In the genomic region with DNA sequence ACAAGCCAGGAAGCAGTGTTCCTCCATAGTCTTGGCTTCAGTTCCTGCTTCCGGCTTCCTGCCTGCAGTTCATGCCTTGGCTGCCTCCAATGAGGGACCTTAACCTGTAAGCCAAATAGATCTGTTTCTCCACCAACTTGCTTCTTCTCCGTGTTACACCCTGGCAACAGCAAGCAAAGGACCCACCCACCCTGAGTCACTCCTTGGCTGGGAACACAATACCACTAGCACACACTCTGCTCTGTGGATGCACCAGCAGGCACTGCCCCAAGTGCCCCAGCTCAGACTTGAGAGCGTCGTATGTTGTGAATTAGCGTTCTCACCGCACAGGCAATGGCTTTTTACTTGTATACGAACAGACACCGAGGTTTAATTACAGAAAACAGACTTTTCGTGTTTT, we compare ENCODE assay signal across 14 mouse cellular contexts. TPM values are rescaled to one million over a fixed set of nuclear protein-coding genes. Genes with fewer than 3 reads are reported as not detected.
DNase-seq lines count a peak whose midpoint lies in the region; ATAC-seq lines count a peak whose summit lies in the region.
"Had no signal": no experiment of that assay in that cellular context is flagged by ENCODE, and none has a peak within 500 bp of the region (broad histone marks: within the 10 kb centered on the region; RNA-seq: fewer than 3 reads in every experiment).

No protein-coding gene starts in this region.

- H3K4me2 ChIP-seq in midbrain, embryonic 11.5 days, result no peak overlapping the region
- no peak overlapping the region for H3K4me2 ChIP-seq in midbrain, embryonic 16.5 days (ENCODE audit: low read length)
- H3K4me2 ChIP-seq in embryonic facial prominence, embryonic 15.5 days (replicated peaks), result 0 out of 2 replicates have a peak overlapping the region, but pooled peaks have one; percentile 10

- H3K9ac ChIP-seq in midbrain, embryonic 11.5 days (ENCODE audit: low read length), result no peak overlapping the region
- H3K9ac ChIP-seq in midbrain, embryonic 16.5 days (ENCODE audit: low read depth, low read length), result no peak overlapping the region
- no peak overlapping the region for H3K9ac ChIP-seq in embryonic facial prominence, embryonic 15.5 days

- WGBS in midbrain, embryonic 11.5 days, result 86% methylated on average over 9 of the region's 9 CpGs
- 83% methylated on average over 9 of the region's 9 CpGs for WGBS in midbrain, embryonic 16.5 days
- 30% methylated on average over 9 of the region's 9 CpGs for WGBS in embryonic facial prominence, embryonic 15.5 days

- H3K27me3 ChIP-seq in midbrain, embryonic 11.5 days (ENCODE audit: control insufficient read depth, insufficient read depth, low read length), result no peaks in the 10 kb centered on the region
- H3K27me3 ChIP-seq in midbrain, embryonic 16.5 days (ENCODE audit: control insufficient read depth, insufficient read depth, low read depth, low read length), result no peaks in the 10 kb centered on the region
- no peaks in the 10 kb centered on the region for H3K27me3 ChIP-seq in embryonic facial prominence, embryonic 15.5 days

- H3K27ac ChIP-seq in midbrain, embryonic 11.5 days (ENCODE audit: low read depth, low read length), result no peak overlapping the region
- no peak overlapping the region for H3K27ac ChIP-seq in midbrain, embryonic 16.5 days (ENCODE audit: low read length)
- H3K27ac ChIP-seq in embryonic facial prominence, embryonic 15.5 days (replicated peaks), result peak overlapping the region; percentile 71; the same call in 1 of the 2 replicates

- H3K36me3 ChIP-seq in midbrain, embryonic 11.5 days (ENCODE audit: control insufficient read depth, insufficient read depth, low read length), result no peaks in the 10 kb centered on the region
- H3K36me3 ChIP-seq in midbrain, embryonic 16.5 days (ENCODE audit: control insufficient read depth, insufficient read depth, low read length), result no peaks in the 10 kb centered on the region
- no peaks in the 10 kb centered on the region for H3K36me3 ChIP-seq in embryonic facial prominence, embryonic 15.5 days

- no peaks in the 10 kb centered on the region for H3K9me3 ChIP-seq in midbrain, embryonic 11.5 days (ENCODE audit: control insufficient read depth, low read length)
- H3K9me3 ChIP-seq in midbrain, embryonic 16.5 days (replicated peaks; ENCODE audit: control insufficient read depth, low read length, poor library complexity, severe bottlenecking), result no peaks in the 10 kb centered on the region
- no peaks in the 10 kb centered on the region for H3K9me3 ChIP-seq in embryonic facial prominence, embryonic 15.5 days (replicated peaks)

- no peak overlapping the region for H3K4me3 ChIP-seq in midbrain, embryonic 11.5 days (ENCODE audit: low read depth, low read length)
- H3K4me3 ChIP-seq in midbrain, embryonic 16.5 days (ENCODE audit: low read depth, low read length), result no peak overlapping the region
- H3K4me3 ChIP-seq in embryonic facial prominence, embryonic 15.5 days (replicated peaks), result no peak overlapping the region
- H3K4me3 ChIP-seq: myocyte had no signal

- DNase-seq in adrenal gland, postnatal 10 days, result peak; percentile 45
- no peak for DNase-seq in adrenal gland, postnatal 4 days (ENCODE audit: low spot score in 2 of 2)
- DNase-seq in midbrain, embryonic 11.5 days (ENCODE audit: low spot score, missing footprints), result peak; percentile 65
- peak; percentile 21 for DNase-seq in skeletal muscle tissue, adult 2 months (ENCODE audit: low read depth, low spot score)
- no peak for DNase-seq in c-Kit-positive CD71-positive TER-119-positive erythroid progenitor cells, embryonic 14.5 days (ENCODE audit: low spot score)
- DNase-seq in frontal cortex, postnatal 25 days (ENCODE audit: low spot score in 2 of 2), result no peak
- DNase-seq: cerebellum, postnatal 25 days; kidney, postnatal 36 days; left cerebral cortex, postnatal 4 days; thymus, postnatal 36 days had no signal

- ATAC-seq in midbrain, embryonic 11.5 days (ENCODE audit: low FRiP score), result no peak
- ATAC-seq in midbrain, embryonic 16.5 days, result no peak
- peak; percentile 85 for ATAC-seq in embryonic facial prominence, embryonic 15.5 days (ENCODE audit: insufficient number of reproducible peaks, low FRiP score, low TSS enrichment, low read depth)
- ATAC-seq: inflammation-experienced regulatory T-cells, adult 6 months had no signal

- 0 out of 2 replicates have a peak, but pooled peaks cover 2% of the 10 kb centered on the region for H3K4me1 ChIP-seq in midbrain, embryonic 11.5 days (ENCODE audit: control insufficient read depth, insufficient read depth, low read length)
- no peaks in the 10 kb centered on the region for H3K4me1 ChIP-seq in midbrain, embryonic 16.5 days (ENCODE audit: control insufficient read depth, insufficient read depth, low read length)
- H3K4me1 ChIP-seq in embryonic facial prominence, embryonic 15.5 days, result 0 out of 2 replicates have a peak, but pooled peaks cover 11% of the 10 kb centered on the region

RNA-seq across cellular contexts. Expression of gene Mvk, which starts 57.2 kb away (rescaled TPM):
- total RNA-seq in adrenal gland, postnatal 10 days (2021), result 10 to 100 TPM; 18.9 to 22.8 TPM
- 10 to 100 TPM; 21.5 to 23.6 TPM for total RNA-seq in adrenal gland, postnatal 4 days (2021)
- polyA plus RNA-seq in midbrain, embryonic 11.5 days (2014; fragmentation: Nextera tagmentation; extraction: Ambion mirVana), result 62.5 and 63.3 TPM in 2 replicates
- 72.6 and 77.0 TPM in 2 replicates for polyA plus RNA-seq in midbrain, embryonic 16.5 days (2015; fragmentation: Nextera tagmentation; extraction: Ambion mirVana)
- 49.6 and 51.8 TPM in 2 replicates for polyA plus RNA-seq in embryonic facial prominence, embryonic 15.5 days (2015; fragmentation: Nextera tagmentation; extraction: Ambion mirVana)

RNA-seq across cellular contexts. Expression of gene Mmab, which starts 57.4 kb away (rescaled TPM):
- 10 to 100 TPM; 15.2 to 17.5 TPM for total RNA-seq in adrenal gland, postnatal 10 days (2021)
- 10 to 100 TPM; 18.1 to 18.2 TPM for total RNA-seq in adrenal gland, postnatal 4 days (2021)
- polyA plus RNA-seq in midbrain, embryonic 11.5 days (2014; fragmentation: Nextera tagmentation; extraction: Ambion mirVana), result 22.3 and 23.7 TPM in 2 replicates
- 35.9 and 38.7 TPM in 2 replicates for polyA plus RNA-seq in midbrain, embryonic 16.5 days (2015; fragmentation: Nextera tagmentation; extraction: Ambion mirVana)
- 28.1 and 29.2 TPM in 2 replicates for polyA plus RNA-seq in embryonic facial prominence, embryonic 15.5 days (2015; fragmentation: Nextera tagmentation; extraction: Ambion mirVana)

Comparison
In these comparisons a context has a peak if more than half of its experiments do, and no peak if none do; other contexts are left out.
1. DNase-seq: peak in adrenal gland, postnatal 10 days (single experiment), midbrain, embryonic 11.5 days (single experiment) and skeletal muscle tissue, adult 2 months (single experiment); none in adrenal gland, postnatal 4 days (0 of 2), c-Kit-positive CD71-positive TER-119-positive erythroid progenitor cells, embryonic 14.5 days (single experiment) and frontal cortex, postnatal 25 days (0 of 2).